Mouse (Mus musculus): Measurements from ENCODE around the gene Acer1. TPM values are rescaled to one million over a fixed set of nuclear protein-coding genes. Genes with fewer than 3 reads are reported as not detected.

The Acer1 gene
- total RNA-seq, 4 experiments from 2014 or later, result not detected

Other genes starting within 250 kb of the Acer1 start
- gene Nrtn, start 224.6 kb downstream of the Acer1 start, total RNA-seq (2022), result 1 to 10 TPM; 2.3 to 3.3 (median 2.6) TPM
- gene Dus3l, start 217.4 kb downstream of the Acer1 start, total RNA-seq (2022), result 10 to 100 TPM; 65.0 to 75.5 (median 71.4) TPM
- 1 to 10 TPM in 3 of 4 experiments, under 1 TPM in 1; 0.68 to 1.8 (median 1.6) TPM for gene Prr22, start 211.9 kb downstream of the Acer1 start, total RNA-seq (2022)
- gene Rfx2, start 151.1 kb downstream of the Acer1 start, total RNA-seq (2022), result 1 to 10 TPM; 4.3 to 6.0 (median 5.0) TPM
- gene Acsbg2, start 107.7 kb downstream of the Acer1 start, total RNA-seq (2022), result not detected
- under 1 TPM in 3 of 4 experiments, not detected in 1; 0.20 to 0.35 (median 0.27) TPM for gene 1700061G19Rik, start 106.6 kb downstream of the Acer1 start, total RNA-seq (2022)
- gene Mllt1, start 46.7 kb downstream of the Acer1 start, total RNA-seq (2022), result 10 to 100 TPM; 73.9 to 92.9 (median 80.6) TPM
- 10 to 100 TPM; 60.9 to 70.6 (median 66.6) TPM for gene Clpp, start 8.2 kb upstream of the Acer1 start, total RNA-seq (2022)
- 10 to 100 TPM; 24.3 to 29.5 (median 25.4) TPM for gene Alkbh7, start 15.2 kb upstream of the Acer1 start, total RNA-seq (2022)
- under 1 TPM in 1 of 4 experiments, not detected in 3; 0.82 TPM for gene Pspn, start 17.9 kb upstream of the Acer1 start, total RNA-seq (2022)
- gene Gtf2f1, start 29.2 kb upstream of the Acer1 start, total RNA-seq (2022), result 10 to 100 TPM; 57.0 to 64.0 (median 61.5) TPM
- gene Gm17949, start 29.3 kb upstream of the Acer1 start, total RNA-seq (2022), result under 1 TPM in 2 of 4 experiments, not detected in 2; 0.45 to 0.57 TPM
- 100 to 1,000 TPM; 105 to 118 (median 111) TPM for gene Khsrp, start 49.4 kb upstream of the Acer1 start, total RNA-seq (2022)
- not detected for gene Slc25a41, start 59.5 kb upstream of the Acer1 start, total RNA-seq (2022)
- gene Crb3, start 77.0 kb upstream of the Acer1 start, total RNA-seq (2022), result 1 to 10 TPM in 2 of 4 experiments, under 1 TPM in 2; 0.70 to 2.1 (median 1.4) TPM
- 100 to 1,000 TPM; 352 to 366 (median 355) TPM for gene Slc25a23, start 77.7 kb upstream of the Acer1 start, total RNA-seq (2022)
- 1 to 10 TPM; 1.1 to 4.4 (median 3.0) TPM for gene Dennd1c, start 96.4 kb upstream of the Acer1 start, total RNA-seq (2022)
- gene Tubb4a, start 105.7 kb upstream of the Acer1 start, total RNA-seq (2022), result 100 to 1,000 TPM; 500 to 601 (median 567) TPM
- gene Tnfsf9, start 123.2 kb upstream of the Acer1 start, total RNA-seq (2022), result 1 to 10 TPM in 3 of 4 experiments, under 1 TPM in 1; 0.49 to 1.3 (median 1.1) TPM
- under 1 TPM in 1 of 4 experiments, not detected in 3; 0.55 TPM for gene Cd70, start 167.7 kb upstream of the Acer1 start, total RNA-seq (2022)
- not detected for gene Tnfsf14, start 212.1 kb upstream of the Acer1 start, total RNA-seq (2022)
- gene C3, start 246.0 kb upstream of the Acer1 start, total RNA-seq (2022), result 10 to 100 TPM in 2 of 4 experiments, 1 to 10 TPM in 2; 2.2 to 19.0 (median 8.9) TPM